Mouse (Mus musculus) ES-E14 (cell line): ENCODE measurements around the gene Phldb2. TPM values are rescaled to one million over a fixed set of nuclear protein-coding genes. Genes with fewer than 3 reads are reported as not detected.

Experiments
- DNase-seq: peaks from one replicate; pipeline ENCODE4 v3.0.0-alpha.2; 2013; ENCODE audit warnings: low read depth, low spot score
- H3K27ac ChIP-seq: 2 replicates; pipeline ENCODE4 v1.5.1; 2012; ENCODE audit warnings: low read depth, mild to moderate bottlenecking, low read length, moderate library complexity, mixed read lengths; ENCODE audit not compliant: poor library complexity, insufficient read depth, severe bottlenecking
- H3K36me3 ChIP-seq: 2 replicates; pipeline ENCODE4 v1.6.1; 2012; ENCODE audit warnings: mild to moderate bottlenecking, low read length, moderate library complexity, mixed read lengths; ENCODE audit not compliant: control insufficient read depth, poor library complexity, insufficient read depth, severe bottlenecking
- H3K4me1 ChIP-seq, 2 experiments: fragments of 150-350 bp in 1 of 2; sonication (generic) in 1 of 2; 2 replicates each; pipeline ENCODE4 v1.6.1; 2012; ENCODE audit warnings: low read length in 2 of 2, mild to moderate bottlenecking in 1 of 2, mixed read lengths in 1 of 2; ENCODE audit not compliant: control insufficient read depth in 2 of 2, insufficient read depth in 2 of 2, poor library complexity in 1 of 2
- H3K4me3 ChIP-seq, 2 experiments: fragments of 150-350 bp in 1 of 2; sonication (generic) in 1 of 2; 2 replicates each; pipeline ENCODE4 v1.5.1; 2012; ENCODE audit warnings: low read length in 2 of 2, low read depth in 1 of 2, mild to moderate bottlenecking in 1 of 2, mixed read lengths in 1 of 2; ENCODE audit not compliant: insufficient read depth in 1 of 2, poor library complexity in 1 of 2, severe bottlenecking in 1 of 2
- H3K9ac ChIP-seq: 2 replicates; pipeline ENCODE4 v1.6.1; 2012; ENCODE audit warnings: low read depth, mild to moderate bottlenecking, low read length, mixed read lengths; ENCODE audit not compliant: poor library complexity, insufficient read depth, severe bottlenecking
- H3K9me3 ChIP-seq: fragments of 150-350 bp; sonication (generic); 2 replicates; pipeline ENCODE4 v1.6.1; 2012; ENCODE audit warnings: low read depth, mild to moderate bottlenecking, low read length; ENCODE audit not compliant: control insufficient read depth, insufficient read depth
- CHD2 ChIP-seq: IDR thresholded peaks from 2 replicates; pipeline ENCODE4 v1.6.1; 2014; ENCODE audit warnings: mild to moderate bottlenecking, low read depth, low read length, inconsistent platforms
- HCFC1 ChIP-seq: IDR thresholded peaks from 2 replicates; pipeline ENCODE4 v1.6.1; 2012; ENCODE audit warnings: low read length, inconsistent platforms, borderline replicate concordance; ENCODE audit not compliant: insufficient read depth
- MAFK ChIP-seq: IDR thresholded peaks from 2 replicates; pipeline ENCODE4 v1.6.1; 2014; ENCODE audit warnings: mild to moderate bottlenecking, low read depth, low read length, inconsistent platforms; ENCODE audit not compliant: insufficient read depth
- ZC3H11A ChIP-seq: IDR thresholded peaks from 2 replicates; pipeline ENCODE4 v1.6.1; 2012; ENCODE audit warnings: low read depth, mild to moderate bottlenecking, inconsistent platforms, low read length, borderline replicate concordance
- ZNF384 ChIP-seq: IDR thresholded peaks from 2 replicates; pipeline ENCODE4 v1.6.1; 2012; ENCODE audit warnings: low read depth, low read length, inconsistent platforms
- in situ Hi-C, 2 experiments: fragments of 600-800 bp; cut with MboI; formaldehyde crosslinking; loops; one replicate each; pipeline ENCODE4 v1.15.1; 2025; ENCODE audit warnings: low sequenced_read_pairs in 2 of 2, inconsistent platforms in 1 of 2; ENCODE audit not compliant: unreplicated experiment in 2 of 2
- total RNA-seq: library from RNA; depleted of rRNA; stranded (reverse); fragments of 300-350 nt; gene quantifications from 2 replicates; pipeline ENCODE4 v1.2.3, GENCODE M21; 2012

Phldb2 gene
- total RNA-seq, 1 experiment, result 36.2 TPM

GRCm38 (mm10) chr16:45817795-45818194 lies 135.6 kb downstream of the Phldb2 start:
- no peak overlapping the region for H3K4me3 ChIP-seq
- no peaks in the 10 kb centered on the region for H3K9me3 ChIP-seq
- in situ Hi-C loops, result no loop called here
- no peak overlapping the region for H3K27ac ChIP-seq
- no peak for DNase-seq
- H3K9ac ChIP-seq, result no peak overlapping the region
- TF ChIP-seq CHD2 (no peak), HCFC1 (no peak), ZNF384 (no peak), MAFK (no peak), ZC3H11A (no peak)
- H3K4me1 ChIP-seq, result no peaks in the 10 kb centered on the region; a peak in 1 of 4 replicates
- H3K36me3 ChIP-seq, result no peaks in the 10 kb centered on the region

DNA sequence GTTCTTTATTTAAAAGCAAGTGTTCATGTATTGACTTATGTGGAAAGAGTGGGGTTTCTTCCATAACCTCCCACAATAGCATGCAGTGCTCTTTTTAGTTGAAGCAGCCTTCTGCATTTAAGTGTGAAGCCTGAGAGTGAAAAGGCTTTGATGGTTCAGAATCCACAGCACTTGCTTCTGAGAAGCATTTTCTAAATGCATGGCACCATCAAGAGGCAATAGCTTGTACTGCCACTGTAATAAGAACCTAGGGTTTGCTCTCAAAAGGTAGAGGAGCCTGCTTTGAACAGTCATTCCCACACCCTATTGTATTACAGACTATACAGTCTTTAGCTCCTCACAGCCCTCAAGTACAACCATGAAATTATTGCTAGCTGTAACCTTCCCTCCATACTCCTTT lies 136.7 kb downstream of the Phldb2 start:
- Histone ChIP-seq H3K4me3 (no peak overlapping the region), H3K9me3 (no peaks in the 10 kb centered on the region), H3K9ac (no peak overlapping the region), H3K27ac (no peak overlapping the region), H3K36me3 (no peaks in the 10 kb centered on the region), H3K4me1 (no peaks in the 10 kb centered on the region; a peak in 1 of 4 replicates)
- no peak for TF ChIP-seq HCFC1
- TF ChIP-seq ZC3H11A, result no peak
- no peak for TF ChIP-seq ZNF384
- TF ChIP-seq MAFK, result no peak
- TF ChIP-seq CHD2, result no peak
- in situ Hi-C loops, result no loop called here
- no peak for DNase-seq

DNA sequence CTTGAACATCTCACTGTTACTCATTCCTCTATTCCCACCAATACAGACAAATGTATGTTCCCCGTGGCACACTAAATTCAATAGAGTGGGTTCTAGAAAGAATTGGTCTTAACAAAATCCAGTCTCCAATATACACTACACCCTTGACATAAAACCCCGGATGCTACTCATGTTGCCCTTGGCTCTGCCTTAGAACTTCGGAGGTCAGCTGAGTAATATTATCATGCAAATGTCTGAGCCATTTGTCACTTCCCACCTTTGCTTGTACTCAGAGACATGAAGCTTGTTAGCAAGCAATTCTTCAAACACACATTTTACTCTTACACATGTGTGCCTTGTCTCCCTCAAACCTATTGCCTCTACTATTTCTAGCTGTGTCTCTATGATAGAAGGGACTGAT lies 138.8 kb downstream of the Phldb2 start:
- H3K4me3 ChIP-seq, result no peak overlapping the region
- H3K36me3 ChIP-seq, result no peaks in the 10 kb centered on the region
- DNase-seq, result peak; percentile 13
- in situ Hi-C loops, result no loop called here
- H3K9me3 ChIP-seq, result no peaks in the 10 kb centered on the region
- no peaks in the 10 kb centered on the region; a peak in 1 of 4 replicates for H3K4me1 ChIP-seq
- TF ChIP-seq MAFK (no peak), HCFC1 (no peak), ZC3H11A (no peak), CHD2 (no peak), ZNF384 (no peak)
- H3K27ac ChIP-seq, result no peak overlapping the region
- no peak overlapping the region for H3K9ac ChIP-seq

DNA sequence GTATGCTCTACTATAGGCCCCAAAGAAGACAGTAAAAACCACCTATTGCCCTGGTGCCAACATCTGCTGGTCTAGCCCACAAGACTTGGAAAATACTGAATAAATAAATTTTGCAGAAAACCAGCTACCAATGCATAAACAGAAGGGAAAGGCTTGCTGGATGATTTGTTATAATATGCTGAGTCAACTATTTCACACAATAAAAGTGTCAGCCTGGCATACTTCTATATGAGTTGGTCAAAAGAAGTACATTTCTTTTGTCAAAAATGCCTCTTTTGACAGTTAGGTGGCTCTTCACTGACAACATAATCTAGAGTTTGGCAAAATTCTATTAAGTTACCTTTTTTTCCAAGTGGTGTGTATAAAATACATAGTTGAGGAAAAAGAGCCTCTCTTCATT lies 141.6 kb downstream of the Phldb2 start:
- Histone ChIP-seq H3K36me3 (no peaks in the 10 kb centered on the region), H3K4me1 (no peaks in the 10 kb centered on the region; a peak in 1 of 4 replicates), H3K9me3 (no peaks in the 10 kb centered on the region), H3K4me3 (no peak overlapping the region), H3K9ac (no peak overlapping the region), H3K27ac (no peak overlapping the region)
- TF ChIP-seq ZNF384 (no peak), MAFK (peak; percentile 68)
- DNase-seq, result no peak
- in situ Hi-C loops, result no loop called here

- TF ChIP-seq CHD2 (no peak), HCFC1 (no peak), ZNF384 (no peak), MAFK (no peak)
- Histone ChIP-seq H3K9me3 (no peaks in the 10 kb centered on the region), H3K9ac (no peak overlapping the region), H3K27ac (no peak overlapping the region), H3K36me3 (no peaks in the 10 kb centered on the region), H3K4me1 (no peaks in the 10 kb centered on the region; a peak in 1 of 4 replicates), H3K4me3 (no peak overlapping the region)
- in situ Hi-C loops, result no loop called here
- DNase-seq, result no peak
Measured at GRCm38 (mm10) chr16:45810829-45811326, 142.5 kb downstream of the Phldb2 start.
